Mouse (Mus musculus) kidney, postnatal 25 days (tissue): ENCODE data around the gene Slc37a1.

Experiments used
- DNase-seq, 2 experiments: peaks; one replicate each; pipeline ENCODE4 v3.0.0; 2021; ENCODE audit warnings: mixed read lengths in 2 of 2

The Slc37a1 gene

GRCm38 (mm10) chr17:31269761-31270160, 16.8 kb upstream of the Slc37a1 start:
- DNase-seq = peak in 1 of 2 experiments; percentile 23

GRCm38 (mm10) chr17:31270246-31270645, 16.3 kb upstream of the Slc37a1 start:
- peak in 1 of 2 experiments; percentile 33 for DNase-seq

GRCm38 (mm10) chr17:31270736-31271135, 15.9 kb upstream of the Slc37a1 start:
- DNase-seq = peak in 1 of 2 experiments; percentile 24

DNA sequence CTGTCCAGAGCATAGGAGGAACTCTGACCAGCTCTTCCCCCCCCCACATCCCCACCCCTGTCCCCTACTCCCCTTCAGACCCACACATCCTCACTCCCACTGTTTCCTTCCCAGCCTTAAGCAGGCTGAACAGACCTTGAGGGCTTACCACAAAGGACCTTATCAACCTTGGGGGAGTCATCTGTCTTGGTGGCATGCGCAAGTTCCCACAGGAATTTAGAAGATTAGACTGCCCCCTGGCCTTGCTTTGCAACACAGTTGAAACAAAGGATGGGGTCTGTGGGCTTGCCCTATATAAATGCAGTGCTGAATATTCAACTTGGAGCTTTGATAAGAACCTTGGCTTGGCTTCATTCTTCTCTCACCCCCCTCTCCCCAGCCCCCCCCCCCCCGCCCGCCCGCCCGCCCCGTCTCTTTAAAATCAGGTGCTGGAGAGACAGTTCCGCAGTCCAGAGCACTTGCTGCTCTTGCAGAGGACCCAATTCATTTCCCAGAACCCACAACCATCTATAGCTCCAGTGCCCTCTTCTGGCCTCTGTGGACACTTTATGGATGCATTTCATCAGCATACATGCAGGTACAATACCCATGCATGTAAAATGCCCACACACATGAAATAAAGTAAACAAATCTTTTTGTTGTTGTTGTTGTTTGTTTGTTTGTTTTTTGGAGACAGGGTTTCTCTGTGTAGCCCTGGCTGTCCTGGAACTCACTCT, 15.3 kb upstream of the Slc37a1 start:
- DNase-seq = peak in 1 of 2 experiments; percentile 39

GRCm38 (mm10) chr17:31272416-31273165, 14.0 kb upstream of the Slc37a1 start:
- DNase-seq = peak in 1 of 2 experiments; percentile 22

DNA sequence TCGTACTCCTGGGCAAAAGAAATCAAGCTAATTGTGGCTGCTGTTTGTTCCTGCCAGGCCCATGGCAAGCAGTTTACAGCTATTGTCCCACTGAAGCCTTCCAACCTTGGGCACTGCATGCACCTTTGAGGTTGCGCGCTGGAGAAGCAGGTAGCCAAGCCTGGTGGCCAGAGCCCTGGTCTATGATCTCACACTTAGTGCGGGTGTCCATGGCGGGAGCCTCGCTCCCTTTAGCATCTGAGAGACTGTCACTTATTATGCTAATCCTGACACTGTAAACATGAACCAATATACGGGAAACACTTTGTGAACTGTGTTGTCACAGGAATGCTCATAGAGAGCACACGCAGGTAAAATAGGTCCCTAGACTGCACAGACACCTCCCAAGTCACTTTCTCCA, 13.0 kb upstream of the Slc37a1 start:
- DNase-seq = peak in 1 of 2 experiments; percentile 41

GRCm38 (mm10) chr17:31275181-31275580, 11.4 kb upstream of the Slc37a1 start:
- DNase-seq = no peak

DNA sequence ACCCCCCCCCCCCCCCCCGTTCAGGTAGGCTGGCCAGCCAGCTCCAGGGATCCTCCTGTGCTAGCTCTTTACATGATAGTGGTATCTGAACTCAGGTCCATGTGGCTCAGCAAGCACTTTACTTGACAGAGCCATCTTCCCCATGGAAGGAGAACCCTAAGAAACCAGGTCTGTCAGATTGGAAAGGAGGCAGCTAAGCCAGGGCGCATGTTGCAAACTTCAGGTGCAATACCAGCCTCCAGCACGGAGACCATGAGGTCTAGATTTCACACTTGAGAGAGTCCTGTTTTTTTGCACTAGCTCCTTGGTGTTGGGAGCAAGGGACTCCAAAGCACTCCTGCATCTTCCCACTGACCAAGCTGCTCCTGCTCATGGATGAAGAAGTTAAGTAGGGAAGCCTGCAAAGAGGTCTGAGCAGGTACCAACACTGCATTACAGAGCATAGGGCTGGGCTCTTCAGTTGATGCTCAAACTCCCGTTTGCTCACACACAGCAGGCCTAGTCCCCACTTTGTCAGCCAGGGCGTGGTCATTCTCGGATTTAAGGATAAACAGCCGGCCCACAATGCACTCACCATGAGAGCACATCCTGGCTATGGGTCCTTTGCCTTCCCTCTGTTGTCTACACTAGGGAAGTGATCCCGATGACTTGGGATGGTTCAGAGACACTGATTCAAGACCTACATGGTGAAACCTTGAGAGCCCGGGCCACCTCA, 10.2 kb upstream of the Slc37a1 start:
- DNase-seq = no peak

GRCm38 (mm10) chr17:31276922-31277918, 9.4 kb upstream of the Slc37a1 start, which contains the start of gene Rsph1:
Gene Rsph1 (minus strand): TSS chr17:31277383.
- DNase-seq = peak; percentile 98 to 100

GRCm38 (mm10) chr17:31277931-31278330, 8.7 kb upstream of the Slc37a1 start:
- no peak for DNase-seq

GRCm38 (mm10) chr17:31279541-31279940, 7.1 kb upstream of the Slc37a1 start:
- DNase-seq = no peak

- DNase-seq = peak in 1 of 2 experiments; percentile 30
Measured at GRCm38 (mm10) chr17:31280269-31280668, 6.3 kb upstream of the Slc37a1 start.

DNA sequence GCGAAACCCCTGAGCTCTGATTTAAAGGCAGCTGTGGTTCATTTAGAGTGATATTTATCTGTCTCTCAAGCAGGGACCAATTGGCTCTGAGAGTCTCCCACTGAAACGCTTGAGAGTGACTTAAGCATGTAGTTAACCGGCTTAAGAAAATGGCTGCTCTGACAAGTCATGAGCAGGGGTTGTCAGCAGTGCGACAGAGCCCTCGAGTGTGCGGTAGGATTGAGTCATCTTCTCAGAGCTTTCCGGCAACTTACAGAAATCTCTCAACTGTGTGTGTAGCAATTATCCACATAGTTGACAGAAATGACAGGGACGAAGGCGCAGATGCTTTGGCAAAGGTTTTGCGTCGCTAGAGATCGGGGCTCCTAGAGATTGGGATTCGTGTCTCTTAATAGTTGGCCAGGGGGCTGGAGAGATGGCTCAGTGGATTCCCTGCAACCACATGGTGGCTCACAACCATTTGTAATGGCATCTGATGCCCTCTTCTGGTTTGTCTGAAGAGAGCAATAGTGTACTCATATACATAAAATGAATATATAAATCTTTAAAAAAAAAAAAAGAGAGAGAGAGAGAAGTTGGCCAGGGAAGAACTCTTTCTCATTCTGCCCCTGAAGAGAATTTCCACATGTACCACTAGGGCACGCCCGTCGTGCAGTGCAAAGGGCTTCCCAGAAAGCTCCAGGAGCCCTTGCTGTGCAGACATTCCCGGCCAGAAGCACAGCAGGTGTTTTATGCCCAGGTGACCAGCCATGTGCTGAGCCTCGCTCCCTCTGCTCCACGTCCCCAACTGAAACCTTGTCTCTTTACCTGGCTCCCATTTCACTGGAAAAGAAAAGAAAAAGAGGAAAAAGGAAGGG, 4.5 kb upstream of the Slc37a1 start:
- DNase-seq = no peak

- DNase-seq = no peak
Measured at GRCm38 (mm10) chr17:31282687-31283053, 3.9 kb upstream of the Slc37a1 start.

- DNase-seq = no peak
Measured at GRCm38 (mm10) chr17:31285867-31286266, 725 bp upstream of the Slc37a1 start.

GRCm38 (mm10) chr17:31287216-31287615, 624 bp downstream of the Slc37a1 start:
- no peak for DNase-seq

GRCm38 (mm10) chr17:31288999-31289726, 2.6 kb downstream of the Slc37a1 start:
- DNase-seq = no peak

DNA sequence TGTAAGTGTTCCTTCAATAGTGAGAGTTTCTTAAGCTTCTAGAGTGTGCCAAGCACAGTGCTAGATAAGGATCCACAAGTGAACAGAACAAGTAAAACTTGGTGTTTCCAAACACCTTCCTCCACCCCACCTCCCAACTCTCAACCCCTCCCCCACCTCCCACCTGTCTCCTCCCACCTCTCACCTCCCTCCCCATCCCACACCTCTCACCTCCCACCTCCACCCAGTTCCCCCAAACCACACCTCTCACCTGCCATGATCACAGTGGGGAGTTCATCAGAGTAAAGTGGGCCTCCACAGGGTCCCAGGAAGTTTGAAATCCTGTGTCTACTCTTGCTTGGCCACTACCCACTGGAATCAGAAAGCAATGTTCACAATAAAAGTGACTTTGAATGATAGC, 3.7 kb downstream of the Slc37a1 start:
- DNase-seq = no peak

DNA sequence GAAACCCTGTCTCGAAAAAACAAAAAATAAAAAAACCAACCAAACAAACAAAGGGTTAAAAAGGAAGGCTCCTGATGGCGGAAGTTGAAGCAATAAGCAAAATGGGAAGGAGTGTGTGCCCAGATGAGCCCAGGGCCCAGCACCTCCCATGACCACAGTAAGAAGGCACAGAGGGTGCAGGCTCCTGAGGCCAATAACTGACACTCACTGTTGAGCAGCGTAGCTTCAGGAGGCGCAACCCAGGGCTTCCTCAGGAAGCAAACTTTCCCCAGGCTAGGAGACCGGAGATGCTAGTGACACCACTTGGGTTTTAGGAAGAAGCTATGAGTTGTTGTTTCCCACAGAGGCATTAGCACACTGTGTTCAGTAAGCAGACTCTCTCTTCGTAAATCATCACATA, 4.3 kb downstream of the Slc37a1 start:
- DNase-seq = peak in 1 of 2 experiments; percentile 34
